Mouse (Mus musculus) lung, adult 2 months (tissue): Measurements from ENCODE around the gene Helb.

Experiments
- CTCF ChIP-seq: fragments of 200-500 bp; IDR thresholded peaks from 2 replicates; pipeline ENCODE4 v1.5.1; 2011; ENCODE audit warnings: mild to moderate bottlenecking, low read length, control low read depth; ENCODE audit not compliant: insufficient read depth
- POLR2A ChIP-seq: fragments of 200-500 bp; IDR thresholded peaks from 2 replicates; pipeline ENCODE4 v1.6.1; 2011; ENCODE audit warnings: low read depth, mild to moderate bottlenecking, control low read depth, low read length, borderline replicate concordance; ENCODE audit errors: extremely low read depth

DNA sequence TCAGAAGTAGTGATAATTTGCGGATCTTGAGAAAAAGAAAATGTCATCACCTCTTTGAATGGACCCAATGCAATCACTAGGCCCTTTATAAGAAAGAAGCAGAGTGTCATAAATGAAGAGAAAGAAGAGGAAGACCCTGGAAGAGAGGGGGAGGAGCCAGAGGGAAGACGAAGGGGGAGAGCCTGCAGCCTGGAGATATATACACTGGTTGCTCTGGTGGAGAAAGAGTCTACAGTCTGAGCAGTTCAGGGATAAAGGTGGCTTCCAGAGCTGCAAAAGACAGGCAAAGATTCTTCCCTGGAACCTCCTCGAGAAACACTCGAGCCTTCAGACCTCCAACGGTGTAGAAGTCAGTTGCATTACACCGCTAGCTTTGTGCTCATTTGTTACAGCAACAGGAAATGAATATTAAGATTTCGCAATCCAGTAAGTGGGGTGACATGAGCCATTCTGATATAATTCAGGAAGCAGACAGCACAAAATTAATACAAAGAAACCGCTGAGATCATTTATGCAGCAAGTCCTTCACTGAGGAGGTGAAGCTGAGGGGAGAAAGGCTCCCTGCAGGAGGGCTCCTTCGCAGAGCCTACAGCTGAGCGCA lies 28.2 kb upstream of the Helb start:
- TF ChIP-seq POLR2A: no peak
- TF ChIP-seq CTCF: no peak
